Mouse (Mus musculus): Measurements from ENCODE around the gene Msrb1.

Msrb1 gene

DNA sequence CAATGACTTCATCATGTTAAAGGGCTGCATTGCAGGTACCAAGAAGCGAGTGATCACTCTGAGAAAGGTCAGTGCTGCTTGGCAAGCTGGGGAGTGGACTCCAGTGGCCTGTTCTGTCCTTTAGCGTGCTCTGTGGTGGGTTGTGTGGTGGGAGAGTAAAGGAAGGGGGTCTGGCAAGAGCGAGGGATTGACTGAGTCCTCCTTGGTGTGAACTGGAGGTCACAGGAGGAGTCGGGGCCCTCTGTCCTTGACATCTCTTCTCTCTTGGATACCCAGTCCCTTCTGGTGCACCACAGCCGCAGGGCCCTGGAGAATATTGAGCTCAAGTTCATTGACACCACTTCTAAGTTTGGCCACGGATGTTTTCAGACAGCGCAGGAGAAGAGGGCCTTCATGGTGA, 996 bp upstream of the Msrb1 start:
- in situ Hi-C loops (cut with MboI; ENCODE audit: low pct_unique_long_range_greater_than_20kb in 1 of 2, low sequenced_read_pairs in 2 of 2, unreplicated experiment in 1 of 2): no loop called here

GRCm38 (mm10) chr17:24737135-24737810, 831 bp downstream of the Msrb1 start:
- in situ Hi-C loops (cut with MboI; ENCODE audit: low pct_unique_long_range_greater_than_20kb in 1 of 2, low sequenced_read_pairs in 2 of 2, unreplicated experiment in 1 of 2): no loop called here

- in situ Hi-C loops (cut with MboI; ENCODE audit: low pct_unique_long_range_greater_than_20kb in 1 of 2, low sequenced_read_pairs in 2 of 2, unreplicated experiment in 1 of 2): no loop called here
Measured at GRCm38 (mm10) chr17:24738238-24738637, 1.8 kb downstream of the Msrb1 start.

GRCm38 (mm10) chr17:24739926-24740325, 3.5 kb downstream of the Msrb1 start:
- in situ Hi-C loops (cut with MboI; ENCODE audit: low pct_unique_long_range_greater_than_20kb in 1 of 2, low sequenced_read_pairs in 2 of 2, unreplicated experiment in 1 of 2): no loop called here

- in situ Hi-C loops (cut with MboI; ENCODE audit: low pct_unique_long_range_greater_than_20kb in 1 of 2, low sequenced_read_pairs in 2 of 2, unreplicated experiment in 1 of 2): no loop called here
Measured at GRCm38 (mm10) chr17:24742307-24742706, 5.9 kb downstream of the Msrb1 start.

DNA sequence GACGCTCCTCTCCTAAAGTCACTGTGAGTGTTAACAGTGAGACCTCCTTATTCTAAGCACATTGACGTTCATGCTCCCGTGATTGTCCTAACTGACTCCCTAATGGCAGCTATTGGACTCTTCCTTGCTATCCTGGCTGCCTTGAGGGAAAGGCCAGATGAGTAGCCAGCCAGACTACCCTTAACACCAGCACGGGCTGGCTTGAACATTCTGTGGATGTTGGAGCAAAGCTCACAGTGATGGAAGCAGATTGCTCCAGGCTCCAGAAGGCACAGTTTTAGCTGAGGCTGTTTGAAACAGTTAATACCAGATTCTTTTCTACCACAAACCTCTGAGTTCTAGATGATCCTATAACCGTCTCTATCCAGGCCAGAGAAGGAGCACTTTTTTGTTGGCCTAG, 7.5 kb downstream of the Msrb1 start:
- in situ Hi-C loops (cut with MboI; ENCODE audit: low pct_unique_long_range_greater_than_20kb in 1 of 2, low sequenced_read_pairs in 2 of 2, unreplicated experiment in 1 of 2): no loop called here

DNA sequence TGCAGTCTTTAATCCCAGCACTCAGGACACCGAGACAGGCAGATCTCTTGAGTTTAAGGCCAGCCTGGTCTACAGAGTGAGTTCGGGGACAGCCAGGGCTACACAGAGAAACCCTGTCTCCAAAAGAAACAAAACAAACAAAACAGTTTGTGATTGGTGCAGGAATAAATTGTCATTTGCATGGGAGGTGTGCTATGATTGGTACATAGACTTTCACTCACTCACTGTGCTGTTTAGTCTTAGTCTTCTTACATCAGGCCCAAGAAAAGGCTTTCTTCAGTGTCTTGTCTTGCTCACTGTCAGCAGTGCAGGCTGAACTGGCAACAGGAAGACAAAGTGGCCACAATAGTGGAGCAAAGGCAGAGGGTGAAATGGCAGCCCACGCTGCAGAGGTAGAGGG, 7.9 kb downstream of the Msrb1 start:
- in situ Hi-C loops (cut with MboI; ENCODE audit: low pct_unique_long_range_greater_than_20kb in 1 of 2, low sequenced_read_pairs in 2 of 2, unreplicated experiment in 1 of 2): no loop called here

DNA sequence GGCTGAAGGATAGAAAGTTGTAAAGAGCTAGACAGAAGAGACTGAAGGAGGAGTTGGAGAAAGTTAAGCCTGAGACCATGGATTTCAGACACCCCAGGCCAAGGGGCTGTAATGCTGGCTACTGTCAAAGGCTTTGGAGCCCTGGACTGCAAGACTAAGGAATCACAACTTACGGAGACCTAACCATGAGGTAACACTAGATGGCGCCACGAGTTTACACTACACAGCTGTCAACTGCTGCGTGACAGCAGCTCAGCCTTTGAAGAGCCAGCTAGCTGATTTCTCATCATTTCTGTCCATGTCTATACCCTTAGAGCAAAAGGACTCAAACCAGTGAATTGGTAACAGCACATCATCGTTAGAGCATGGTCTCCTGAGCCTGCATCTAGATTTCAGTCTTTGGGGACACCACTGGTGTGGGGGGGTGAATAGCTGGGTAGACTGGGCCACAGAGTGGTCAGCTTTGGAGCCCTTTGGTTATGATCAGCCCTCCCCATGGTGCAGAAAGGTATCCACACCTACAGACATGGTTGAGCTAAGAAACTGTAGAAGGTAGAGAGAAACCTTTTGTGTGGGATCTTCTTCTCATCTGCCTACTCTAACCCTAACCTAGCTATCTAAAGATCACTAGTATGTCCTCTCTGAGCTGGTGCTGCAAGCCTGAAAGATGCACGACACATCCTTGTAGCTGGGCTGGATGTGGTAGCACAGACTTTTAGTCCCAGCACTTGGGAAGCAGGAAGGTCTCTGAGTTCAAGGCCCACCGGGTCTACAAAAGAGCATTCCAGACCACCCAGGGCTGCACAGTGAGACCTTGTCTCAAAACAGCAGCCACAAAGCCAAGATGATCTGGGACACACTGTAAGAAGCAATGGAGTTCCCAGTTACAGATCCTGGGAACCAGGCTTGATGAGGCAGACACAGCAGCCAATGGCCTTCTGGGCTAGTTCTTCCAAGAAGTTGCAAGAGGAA, 9.4 kb downstream of the Msrb1 start:
- in situ Hi-C loops (cut with MboI; ENCODE audit: low pct_unique_long_range_greater_than_20kb in 1 of 2, low sequenced_read_pairs in 2 of 2, unreplicated experiment in 1 of 2): no loop called here

DNA sequence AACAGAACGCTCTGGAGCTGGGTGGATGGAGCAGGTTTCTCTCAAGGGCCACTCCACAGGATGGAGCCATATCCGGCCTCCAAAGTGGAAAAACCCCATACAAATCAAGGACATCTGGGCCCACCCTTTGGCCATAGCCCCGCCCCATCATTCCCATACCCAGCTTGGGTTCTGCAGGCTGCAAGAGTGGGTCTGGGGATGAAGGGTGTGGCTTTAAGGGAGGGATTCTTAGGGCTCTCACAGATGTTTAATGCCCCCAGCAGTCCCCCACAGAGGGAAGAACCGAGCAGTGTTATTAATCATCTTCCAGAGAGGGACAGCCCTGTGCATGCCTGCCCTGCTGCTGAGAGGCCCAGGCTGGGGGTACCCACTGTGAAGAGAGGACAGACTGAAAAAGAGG, 10.5 kb downstream of the Msrb1 start:
- in situ Hi-C loops (cut with MboI; ENCODE audit: low pct_unique_long_range_greater_than_20kb in 1 of 2, low sequenced_read_pairs in 2 of 2, unreplicated experiment in 1 of 2): no loop called here

DNA sequence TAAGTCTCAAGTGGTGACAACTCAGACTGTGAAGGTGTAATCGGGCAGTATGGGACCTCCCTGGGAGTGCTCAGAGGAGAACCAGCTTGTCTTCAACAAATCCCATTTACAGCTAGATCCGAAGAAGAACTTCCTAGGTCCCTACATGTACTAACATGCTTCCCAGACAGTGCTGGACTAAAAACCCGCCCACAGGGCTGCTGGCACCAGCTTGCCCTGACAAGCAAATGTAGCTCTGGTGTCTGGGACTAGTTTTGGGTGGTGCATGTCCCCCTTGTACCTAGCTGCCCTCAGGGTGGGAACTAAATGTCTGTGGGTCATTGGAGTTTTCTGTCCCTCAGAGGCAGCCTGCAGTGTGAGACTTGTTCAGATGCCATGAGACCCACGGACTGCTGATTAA, 15.1 kb downstream of the Msrb1 start:
- in situ Hi-C loops (cut with MboI; ENCODE audit: low pct_unique_long_range_greater_than_20kb in 1 of 2, low sequenced_read_pairs in 2 of 2, unreplicated experiment in 1 of 2): no loop called here

DNA sequence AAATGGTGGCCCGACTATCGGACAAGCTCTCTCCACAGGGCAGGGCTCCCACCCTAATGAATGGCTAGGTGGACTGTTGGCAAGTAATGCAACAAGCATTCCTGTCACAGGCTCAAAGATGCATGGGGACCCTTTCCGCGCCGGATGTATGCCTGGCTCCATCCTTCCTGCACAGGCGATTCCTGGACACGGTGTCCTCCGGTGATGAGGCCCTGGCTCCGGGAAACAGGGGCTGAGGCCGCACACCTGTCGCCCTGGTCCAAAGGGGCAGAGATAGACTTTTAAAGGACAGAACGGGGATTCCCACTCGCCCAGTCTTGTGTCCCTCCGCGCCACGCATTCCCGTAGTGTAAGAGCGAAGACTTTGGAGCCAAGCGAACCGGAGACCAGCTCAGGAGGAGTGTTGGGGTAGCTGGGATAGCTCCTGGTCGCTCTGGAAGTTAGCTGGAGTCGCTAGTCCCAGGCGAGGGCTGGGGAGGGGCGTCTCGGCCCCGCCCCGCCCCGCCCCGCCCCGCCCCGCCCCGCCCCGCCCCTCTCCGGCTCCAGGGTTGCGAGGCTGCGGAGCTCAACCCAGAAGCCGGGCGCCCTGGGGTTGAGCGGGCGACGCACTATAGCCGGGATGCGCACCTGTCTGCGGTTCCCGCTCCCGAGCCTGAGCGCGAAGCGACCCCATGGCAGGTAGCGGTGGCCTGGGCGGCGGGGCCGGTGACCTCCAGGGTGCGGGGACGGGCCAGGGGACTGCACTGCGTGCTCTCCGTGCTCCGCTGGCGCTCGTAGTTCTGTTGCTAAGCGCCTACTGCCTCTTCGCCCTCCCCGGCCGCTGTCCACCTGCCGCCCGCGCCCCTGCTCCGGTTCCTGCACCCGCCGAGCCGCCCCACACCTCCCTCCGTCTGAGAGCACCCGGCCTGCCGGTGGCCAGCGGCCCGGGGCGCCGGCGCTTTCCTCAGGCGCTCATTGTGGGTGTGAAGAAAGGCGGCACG, 16.3 kb downstream of the Msrb1 start, which contains the start of gene Hs3st6:
Gene Hs3st6 (plus strand): TSS at position 574 of the 980 bp plus-strand sequence.
- in situ Hi-C loops (cut with MboI; ENCODE audit: low pct_unique_long_range_greater_than_20kb in 1 of 2, low sequenced_read_pairs in 2 of 2, unreplicated experiment in 1 of 2): no loop called here

DNA sequence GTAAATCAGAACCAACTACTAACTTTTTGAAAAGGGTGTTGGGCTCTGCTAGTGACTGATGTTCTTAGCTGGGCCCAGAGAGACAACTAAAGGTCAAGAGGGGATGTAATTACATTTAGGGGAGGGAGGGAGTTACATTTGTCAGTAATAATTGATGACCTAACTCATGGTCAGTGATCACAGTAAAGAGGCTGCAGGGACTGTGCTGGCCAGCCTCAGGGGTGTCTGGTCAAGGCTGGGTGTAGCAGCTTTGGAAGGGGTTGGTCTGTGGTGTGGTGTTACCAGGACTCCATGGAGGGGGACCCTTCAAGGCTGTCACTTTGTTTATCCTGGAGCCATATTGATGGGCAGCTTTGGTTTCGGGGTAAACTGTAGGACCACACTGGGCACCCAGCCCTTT, 21.0 kb downstream of the Msrb1 start:
- in situ Hi-C loops (cut with MboI; ENCODE audit: low pct_unique_long_range_greater_than_20kb in 1 of 2, low sequenced_read_pairs in 2 of 2, unreplicated experiment in 1 of 2): no loop called here

GRCm38 (mm10) chr17:24761121-24761520, 24.7 kb downstream of the Msrb1 start:
- in situ Hi-C loops (cut with MboI; ENCODE audit: low pct_unique_long_range_greater_than_20kb in 1 of 2, low sequenced_read_pairs in 2 of 2, unreplicated experiment in 1 of 2): no loop called here

- in situ Hi-C loops (cut with MboI; ENCODE audit: low pct_unique_long_range_greater_than_20kb in 1 of 2, low sequenced_read_pairs in 2 of 2, unreplicated experiment in 1 of 2): no loop called here
Measured at GRCm38 (mm10) chr17:24765016-24765905, 28.8 kb downstream of the Msrb1 start.

DNA sequence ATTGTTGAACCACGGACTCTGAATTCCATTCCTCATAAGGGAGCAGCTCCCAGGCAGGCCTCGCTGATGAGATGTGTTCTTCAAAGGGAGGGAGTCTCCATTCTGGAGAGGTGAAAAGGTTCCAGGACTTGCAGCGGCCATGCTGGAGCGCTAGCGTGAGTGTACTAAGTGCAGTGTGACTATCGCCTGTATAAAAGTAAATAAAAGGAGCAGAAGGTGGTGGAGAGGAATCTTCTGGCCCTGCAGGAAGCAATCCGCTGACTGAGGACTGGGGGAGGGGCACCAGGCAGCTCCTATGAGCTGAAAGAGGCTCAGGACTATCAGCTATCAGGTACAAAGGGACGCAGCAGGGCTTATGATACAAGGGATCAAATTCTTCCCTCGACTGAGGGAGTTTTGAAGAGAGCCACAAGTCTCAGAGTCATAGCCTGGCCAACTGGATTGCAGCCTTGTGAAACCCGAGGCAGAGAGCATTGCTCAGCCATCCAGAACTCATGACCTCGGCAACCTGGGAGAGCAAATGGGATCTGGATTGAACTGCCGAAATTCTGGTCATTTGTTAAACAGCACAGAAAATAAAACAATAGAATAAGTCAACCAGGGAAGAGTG, 29.9 kb downstream of the Msrb1 start:
- in situ Hi-C loops (cut with MboI; ENCODE audit: low pct_unique_long_range_greater_than_20kb in 1 of 2, low sequenced_read_pairs in 2 of 2, unreplicated experiment in 1 of 2): no loop called here

DNA sequence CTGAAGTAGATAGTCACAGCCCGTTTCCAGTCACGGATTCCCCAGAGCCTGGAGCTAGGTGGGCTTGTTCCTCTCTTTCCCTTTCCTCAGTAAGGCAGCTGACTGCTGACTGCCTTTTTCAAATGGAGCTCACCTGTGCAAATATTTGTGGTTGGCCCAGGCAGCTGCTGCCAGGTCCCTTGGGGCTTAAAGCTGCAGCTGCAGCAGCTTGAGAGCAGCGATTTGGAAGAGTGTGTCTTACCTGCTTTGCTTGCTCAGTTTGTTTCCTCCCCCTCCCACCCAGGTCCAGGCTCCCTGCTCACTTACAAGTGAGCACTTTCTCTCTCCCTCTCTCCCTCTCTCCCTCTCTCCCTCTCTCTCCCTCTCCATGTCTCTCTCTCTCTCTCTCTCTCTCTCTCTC, 32.7 kb downstream of the Msrb1 start:
- in situ Hi-C loops (cut with MboI; ENCODE audit: low pct_unique_long_range_greater_than_20kb in 1 of 2, low sequenced_read_pairs in 2 of 2, unreplicated experiment in 1 of 2): no loop called here

DNA sequence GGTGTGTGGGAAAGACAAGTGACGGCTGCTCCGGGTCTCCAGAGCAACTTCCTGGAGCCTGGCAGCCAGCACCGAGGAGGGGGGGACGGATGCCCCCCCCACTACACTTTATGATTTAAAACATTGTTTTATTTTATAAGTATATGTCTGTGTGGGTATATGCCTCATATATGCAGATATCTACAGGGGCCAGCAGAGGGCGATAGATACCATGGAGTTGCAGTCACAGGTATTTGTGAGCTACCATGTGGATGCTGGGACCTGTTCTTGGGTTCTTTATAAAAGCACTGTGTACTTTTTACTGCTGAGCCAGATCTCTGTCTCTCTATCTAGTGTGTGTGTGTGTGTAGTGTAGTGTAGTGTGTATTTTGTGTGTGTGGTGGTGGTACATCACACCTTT, 36.8 kb downstream of the Msrb1 start:
- in situ Hi-C loops (cut with MboI; ENCODE audit: low pct_unique_long_range_greater_than_20kb in 1 of 2, low sequenced_read_pairs in 2 of 2, unreplicated experiment in 1 of 2): no loop called here
